Mouse (Mus musculus): ENCODE results near the gene Sppl3. TPM values are rescaled to one million over a fixed set of nuclear protein-coding genes. Genes with fewer than 3 reads are reported as not detected.

Gene Sppl3
- polyA plus RNA-seq (2017; shearing (Covaris generic)) = 52.0 TPM

DNA sequence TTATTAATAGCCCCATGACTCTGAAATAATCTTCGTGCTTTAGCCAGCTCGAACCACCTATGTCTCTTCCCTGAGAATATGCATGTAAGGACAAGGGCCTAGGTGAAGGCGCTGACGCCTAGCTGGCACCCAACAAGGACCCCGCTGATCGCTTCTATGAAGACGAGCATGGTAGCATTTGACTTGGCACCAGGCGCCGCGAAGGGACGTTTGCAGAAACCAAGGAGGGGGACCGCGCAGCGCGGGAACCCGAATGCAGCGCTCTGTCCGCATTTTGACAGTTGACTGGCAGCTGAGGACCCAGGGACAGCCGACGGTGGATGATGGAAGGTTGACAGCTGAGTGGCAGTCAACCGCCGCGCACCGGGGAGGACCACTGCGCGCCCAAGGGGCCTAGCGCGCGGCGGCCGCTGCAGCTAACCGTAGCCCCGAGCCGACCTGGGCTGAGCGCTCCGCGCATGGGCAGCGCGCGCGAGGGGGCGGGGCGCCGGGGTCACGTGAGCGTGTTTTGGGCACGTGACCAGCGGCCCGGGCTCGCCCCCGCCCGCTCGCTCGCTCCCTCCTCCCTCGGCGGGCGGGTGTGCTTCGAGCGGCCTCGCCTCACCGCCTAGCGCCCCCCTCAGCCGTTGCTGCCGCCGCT is at the start of gene Sppl3:
Gene Sppl3 (plus strand): TSS at position 561 of the 640 bp plus-strand sequence.

DNA sequence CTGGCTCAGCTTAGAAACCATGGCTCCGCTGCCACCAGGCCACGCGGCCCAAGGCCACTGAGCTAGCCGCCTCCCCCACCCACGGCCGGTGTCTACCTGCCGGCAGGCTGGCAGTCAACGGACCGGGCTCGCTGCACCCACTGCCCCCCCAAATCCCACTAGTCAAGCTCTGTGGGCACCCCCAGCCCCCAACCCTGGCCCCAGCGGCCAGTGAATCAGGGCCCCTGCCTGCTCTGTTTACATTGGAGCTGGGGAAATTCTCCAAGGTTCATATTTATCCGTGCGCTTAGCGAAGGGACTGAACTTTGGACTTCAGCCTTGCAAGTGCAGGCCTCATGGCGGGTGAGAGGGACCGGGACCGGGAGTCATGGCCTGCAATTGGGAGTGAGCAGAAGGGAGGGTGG is 40.1 kb upstream of the Sppl3 start, which contains the start of gene Hnf1a:
Gene Hnf1a (minus strand): TSS at position 271 of the 404 bp plus-strand sequence.

DNA sequence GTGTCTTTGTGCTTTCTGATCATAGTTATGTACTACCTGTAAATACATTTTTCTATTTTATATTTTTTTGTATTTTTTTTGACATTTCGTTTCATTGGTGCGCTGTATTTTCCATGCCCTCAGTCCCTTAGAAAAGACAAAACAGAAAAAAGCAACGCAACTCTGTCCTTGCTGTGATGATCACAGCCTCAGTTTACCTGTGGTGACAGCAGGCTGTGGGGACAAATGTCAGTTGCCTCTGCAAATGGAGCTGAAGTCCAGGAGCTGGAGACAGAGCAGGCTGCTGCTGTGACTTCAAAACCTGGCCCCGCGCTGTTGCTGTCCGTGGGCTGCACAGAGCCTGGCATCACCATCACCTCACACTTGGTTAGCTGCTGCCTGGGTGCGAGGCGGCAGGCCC is 87.3 kb downstream of the Sppl3 start, which contains the start of gene Gm10401:
Gene Gm10401 (minus strand): TSS at position 101 of the 400 bp plus-strand sequence.

DNA sequence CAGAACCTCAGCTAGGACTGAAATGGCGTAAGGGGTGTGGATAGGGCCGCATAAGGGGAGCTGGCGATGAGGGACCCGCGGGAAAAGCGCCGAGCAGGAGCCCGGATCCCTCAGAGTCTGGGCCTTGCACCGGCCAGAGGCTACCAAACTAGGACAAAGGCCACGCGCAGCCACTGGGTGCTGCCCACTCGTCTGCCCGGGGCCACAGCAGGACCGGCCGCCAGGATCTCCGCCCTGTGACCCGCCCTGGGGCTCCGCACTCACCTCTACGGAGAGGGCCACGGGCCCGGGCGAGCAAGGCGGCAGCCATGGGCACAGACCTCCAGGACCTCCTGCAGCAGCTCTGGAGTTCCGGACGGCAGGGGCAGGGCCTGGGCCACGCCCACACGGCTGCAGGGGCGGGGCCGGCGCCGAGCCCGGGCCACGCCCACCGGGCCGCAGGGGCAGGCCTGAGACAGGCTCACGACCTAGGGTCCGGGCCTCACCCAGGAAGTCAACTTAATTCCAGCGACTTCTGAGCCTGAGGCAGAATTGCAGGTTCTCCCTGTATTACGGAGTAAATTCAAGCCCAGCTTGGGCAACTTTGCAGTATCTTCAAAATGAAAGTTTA is 108.1 kb downstream of the Sppl3 start, which contains the start of gene Acads:
Gene Acads (minus strand): TSS at position 386 of the 610 bp plus-strand sequence.

DNA sequence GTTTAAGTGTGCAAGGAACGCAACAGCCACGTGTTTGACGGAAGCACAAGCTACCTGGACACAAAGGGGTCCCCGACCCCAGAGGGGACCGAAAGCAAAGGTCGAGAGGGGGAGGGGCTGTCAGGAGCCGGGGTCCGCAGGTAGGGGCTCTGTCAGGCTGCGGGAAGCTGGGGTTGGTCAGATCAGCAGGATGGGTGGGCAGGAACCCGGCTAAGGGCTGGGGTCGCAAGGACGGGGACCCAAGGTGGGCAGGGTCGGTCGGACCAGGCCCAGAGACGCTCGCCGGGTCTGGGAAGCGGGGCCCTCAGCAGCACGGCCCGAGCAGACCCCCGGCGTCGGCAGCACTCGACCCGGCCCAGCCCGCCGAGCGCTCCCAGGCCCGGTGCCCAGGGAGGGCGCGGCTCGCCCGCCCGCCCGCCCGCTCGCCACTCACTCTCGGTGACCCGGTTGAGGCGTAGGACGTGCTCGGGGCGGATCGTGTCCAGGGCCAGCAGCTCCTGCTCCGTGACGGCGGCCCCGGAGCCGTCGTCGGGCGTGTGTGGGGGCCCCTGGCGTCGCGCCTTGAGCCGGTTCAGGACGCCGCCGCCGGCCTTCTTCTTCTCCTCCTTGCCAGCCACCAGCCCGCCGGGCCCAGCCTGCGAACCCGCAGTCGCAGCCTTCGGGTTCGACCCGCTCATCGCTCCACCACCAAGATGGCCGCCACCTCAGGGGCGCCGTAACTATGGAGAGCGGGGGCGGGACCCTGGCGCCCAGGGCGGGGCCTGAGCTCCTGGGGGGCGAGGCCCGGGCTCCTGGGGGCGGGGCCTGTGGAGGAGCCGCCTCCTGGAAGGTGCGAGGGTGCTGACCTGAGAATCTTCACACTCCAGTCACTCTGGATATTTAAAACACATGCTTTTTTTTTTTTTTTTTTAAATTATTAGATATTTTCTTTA is 123.6 kb downstream of the Sppl3 start, which contains the start of gene Unc119b:
Gene Unc119b (minus strand): TSS at position 742 of the 932 bp plus-strand sequence.

Other genes with a start within 250 kb of the Sppl3 start
- gene Ankrd13a, start 236.5 kb upstream of the Sppl3 start, polyA plus RNA-seq (2017; shearing (Covaris generic)) = 136 TPM
- gene Git2, start 235.6 kb upstream of the Sppl3 start, polyA plus RNA-seq (2017; shearing (Covaris generic)) = 122 TPM
- 38.9 TPM for gene 1500011B03Rik, start 187.7 kb upstream of the Sppl3 start, polyA plus RNA-seq (2017; shearing (Covaris generic))
- not detected for gene 4930519G04Rik, start 157.5 kb upstream of the Sppl3 start, polyA plus RNA-seq (2017; shearing (Covaris generic))
- gene Gm9936, start 152.5 kb upstream of the Sppl3 start, polyA plus RNA-seq (2017; shearing (Covaris generic)) = not detected
- 15.3 TPM for gene Oasl2, start 114.2 kb upstream of the Sppl3 start, polyA plus RNA-seq (2017; shearing (Covaris generic))
- gene Oasl1, start 87.9 kb upstream of the Sppl3 start, polyA plus RNA-seq (2017; shearing (Covaris generic)) = 5.3 TPM
- 20.4 TPM for gene 2210016L21Rik, start 69.0 kb upstream of the Sppl3 start, polyA plus RNA-seq (2017; shearing (Covaris generic))
- gene Hnf1a, start 40.0 kb upstream of the Sppl3 start, polyA plus RNA-seq (2017; shearing (Covaris generic)) = not detected
- gene Gm10401, start 87.2 kb downstream of the Sppl3 start, polyA plus RNA-seq (2017; shearing (Covaris generic)) = 4.2 TPM
- 17.9 TPM for gene Acads, start 108.2 kb downstream of the Sppl3 start, polyA plus RNA-seq (2017; shearing (Covaris generic))
- 63.1 TPM for gene Unc119b, start 123.8 kb downstream of the Sppl3 start, polyA plus RNA-seq (2017; shearing (Covaris generic))
- gene Mlec, start 147.0 kb downstream of the Sppl3 start, polyA plus RNA-seq (2017; shearing (Covaris generic)) = 67.7 TPM
- not detected for gene Cabp1, start 183.2 kb downstream of the Sppl3 start, polyA plus RNA-seq (2017; shearing (Covaris generic))
- gene Pop5, start 224.7 kb downstream of the Sppl3 start, polyA plus RNA-seq (2017; shearing (Covaris generic)) = 138 TPM

All from effector memory CD4-positive, alpha-beta T cell, adult 5 months (primary cell).